Mouse (Mus musculus) MEL (cell line): Measurements from ENCODE around the gene Rhbdl1. TPM values are rescaled to one million over a fixed set of nuclear protein-coding genes. Genes with fewer than 3 reads are reported as not detected.

Experiments used
- DNase-seq: peaks from one replicate; pipeline ENCODE4 v3.0.0; 2011; ENCODE audit warnings: low read depth, low spot score
- H3K27ac ChIP-seq: 2 replicates; pipeline ENCODE4 v1.5.1; 2012; ENCODE audit warnings: low read depth, mild to moderate bottlenecking, control low read depth, low read length, moderate library complexity; ENCODE audit not compliant: control insufficient read depth
- H3K27me3 ChIP-seq, 2 experiments: fragments of 150-350 bp in 1 of 2; sonication (generic) in 1 of 2; 2 replicates each; pipeline ENCODE4 v1.6.1; 2012; ENCODE audit warnings: low read length in 2 of 2, mild to moderate bottlenecking in 2 of 2, improper control_type of control experiment in 1 of 2, moderate library complexity in 1 of 2; ENCODE audit not compliant: insufficient read depth in 2 of 2, control insufficient read depth in 1 of 2
- H3K36me3 ChIP-seq, 2 experiments: 2 replicates each; pipeline ENCODE4 v1.6.1; 2012 to 2014; ENCODE audit warnings: low read length in 2 of 2, improper control_type of control experiment in 1 of 2, inconsistent platforms in 1 of 2, mild to moderate bottlenecking in 1 of 2; ENCODE audit not compliant: insufficient read depth in 2 of 2, control insufficient read depth in 1 of 2
- H3K4me1 ChIP-seq, 2 experiments: fragments of 150-350 bp in 1 of 2; sonication (generic) in 1 of 2; 2 replicates each; pipeline ENCODE4 v1.6.1; 2012; ENCODE audit warnings: low read length in 2 of 2, improper control_type of control experiment in 1 of 2, mild to moderate bottlenecking in 1 of 2; ENCODE audit not compliant: insufficient read depth in 2 of 2, control insufficient read depth in 1 of 2
- H3K4me3 ChIP-seq, 2 experiments: fragments of 150-350 bp in 1 of 2; sonication (generic) in 1 of 2; 2 replicates each; pipeline ENCODE4 v1.5.1; 2012; ENCODE audit warnings: low read depth in 2 of 2, low read length in 2 of 2, mild to moderate bottlenecking in 2 of 2, moderate library complexity in 2 of 2, control low read depth in 1 of 2, improper control_type of control experiment in 1 of 2; ENCODE audit not compliant: control insufficient read depth in 1 of 2, insufficient read depth in 1 of 2
- H3K79me2 ChIP-seq: 2 replicates; pipeline ENCODE4 v1.6.1; 2012; ENCODE audit warnings: mild to moderate bottlenecking, low read length, moderate library complexity; ENCODE audit not compliant: control insufficient read depth, poor library complexity, insufficient read depth
- H3K9ac ChIP-seq: 2 replicates; pipeline ENCODE4 v1.6.1; 2012; ENCODE audit warnings: low read depth, mild to moderate bottlenecking, control low read depth, low read length, moderate library complexity; ENCODE audit not compliant: control insufficient read depth, poor library complexity, severe bottlenecking
- H3K9me3 ChIP-seq: fragments of 150-350 bp; sonication (generic); replicated peaks from 2 replicates; pipeline ENCODE4 v1.6.1; 2012; ENCODE audit warnings: mild to moderate bottlenecking, low read length, improper control_type of control experiment, moderate library complexity; ENCODE audit not compliant: insufficient read depth
- CHD2 ChIP-seq: IDR thresholded peaks from 2 replicates; pipeline ENCODE4 v1.6.1; 2011; ENCODE audit warnings: low read length, improper control_type of control experiment
- CTCF ChIP-seq, 3 experiments: IDR thresholded peaks in 2 of 3; conservative IDR thresholded peaks in 1 of 3; 2 replicates each; pipeline ENCODE4 v1.5.1; 2011 to 2012; ENCODE audit warnings: low read length in 3 of 3, low read depth in 2 of 3, mild to moderate bottlenecking in 2 of 3, improper control_type of control experiment in 1 of 3, inconsistent platforms in 1 of 3, mixed read lengths in 1 of 3, moderate library complexity in 1 of 3; ENCODE audit not compliant: control insufficient read depth in 1 of 3, insufficient read depth in 1 of 3, poor library complexity in 1 of 3, severe bottlenecking in 1 of 3
- EP300 ChIP-seq, 2 experiments: IDR thresholded peaks; 2 replicates each; pipeline ENCODE4 v1.6.1; 2011; ENCODE audit warnings: improper control_type of control experiment in 2 of 2, low read length in 2 of 2, low read depth in 1 of 2, mild to moderate bottlenecking in 1 of 2
- ETS1 ChIP-seq: IDR thresholded peaks from 2 replicates; pipeline ENCODE4 v1.6.1; 2012; ENCODE audit warnings: low read depth, mild to moderate bottlenecking, inconsistent platforms, low read length, improper control_type of control experiment, moderate library complexity
- GATA1 ChIP-seq: IDR thresholded peaks from 2 replicates; pipeline ENCODE4 v1.6.1; 2011; ENCODE audit warnings: low read depth, low read length, improper control_type of control experiment
- HCFC1 ChIP-seq: IDR thresholded peaks from 2 replicates; pipeline ENCODE4 v1.6.1; 2012; ENCODE audit warnings: low read depth, mild to moderate bottlenecking, inconsistent platforms, low read length, improper control_type of control experiment, moderate library complexity
- JUND ChIP-seq: IDR thresholded peaks from 2 replicates; pipeline ENCODE4 v1.6.1; 2011; ENCODE audit warnings: low read depth, mild to moderate bottlenecking, improper control_type of control experiment, low read length
- KAT2A ChIP-seq: conservative IDR thresholded peaks from 2 replicates; pipeline ENCODE4 v1.6.1; 2012; ENCODE audit warnings: low read depth, low read length, improper control_type of control experiment, inconsistent platforms
- MAFK ChIP-seq: IDR thresholded peaks from 2 replicates; pipeline ENCODE4 v1.6.1; 2011; ENCODE audit warnings: low read depth, mild to moderate bottlenecking, low read length, improper control_type of control experiment, borderline replicate concordance
- MAZ ChIP-seq: IDR thresholded peaks from 2 replicates; pipeline ENCODE4 v1.6.1; 2012; ENCODE audit warnings: low read depth, mild to moderate bottlenecking, inconsistent platforms, low read length, improper control_type of control experiment
- NELFE ChIP-seq: IDR thresholded peaks from 2 replicates; pipeline ENCODE4 v1.6.1; 2011; ENCODE audit warnings: low read depth, low read length, improper control_type of control experiment
- NRF1 ChIP-seq: IDR thresholded peaks from 2 replicates; pipeline ENCODE4 v1.6.1; 2014; ENCODE audit warnings: low read depth, mild to moderate bottlenecking, inconsistent platforms, low read length, improper control_type of control experiment, moderate library complexity; ENCODE audit not compliant: poor library complexity, insufficient read depth, severe bottlenecking
- POLR2A ChIP-seq, 2 experiments: IDR thresholded peaks; 2 replicates each; pipeline ENCODE4 v1.6.1; 2011 to 2012; ENCODE audit warnings: low read length in 2 of 2, mild to moderate bottlenecking in 2 of 2, control low read depth in 1 of 2, improper control_type of control experiment in 1 of 2, low read depth in 1 of 2, moderate library complexity in 1 of 2; ENCODE audit not compliant: control insufficient read depth in 1 of 2, insufficient read depth in 1 of 2, poor library complexity in 1 of 2
- POLR2AphosphoS5 ChIP-seq: IDR thresholded peaks from 2 replicates; pipeline ENCODE4 v1.6.1; 2012; ENCODE audit warnings: low read depth, borderline replicate concordance, mild to moderate bottlenecking, inconsistent platforms, low read length, moderate library complexity, mixed read lengths
- SIN3A ChIP-seq: IDR thresholded peaks from 2 replicates; pipeline ENCODE4 v1.6.1; 2012; ENCODE audit warnings: low read length, improper control_type of control experiment, inconsistent platforms
- SMC3 ChIP-seq: IDR thresholded peaks from 2 replicates; pipeline ENCODE4 v1.6.1; 2011; ENCODE audit warnings: low read depth, low read length, improper control_type of control experiment
- TAL1 ChIP-seq: IDR thresholded peaks from 2 replicates; pipeline ENCODE4 v1.6.1; 2012; ENCODE audit warnings: mild to moderate bottlenecking, inconsistent platforms, low read length, moderate library complexity, mixed read lengths
- TBP ChIP-seq: IDR thresholded peaks from 2 replicates; pipeline ENCODE4 v1.8.0; 2011; ENCODE audit warnings: low read depth, low read length, improper control_type of control experiment
- TCF12 ChIP-seq: IDR thresholded peaks from 2 replicates; pipeline ENCODE4 v1.6.1; 2014; ENCODE audit warnings: low read depth, mild to moderate bottlenecking, inconsistent platforms, low read length, improper control_type of control experiment, moderate library complexity
- UBTF ChIP-seq: IDR thresholded peaks from 2 replicates; pipeline ENCODE4 v1.6.1; 2012; ENCODE audit warnings: low read depth, mild to moderate bottlenecking, inconsistent platforms, low read length, improper control_type of control experiment, moderate library complexity, borderline replicate concordance; ENCODE audit not compliant: insufficient read depth
- USF2 ChIP-seq, 2 experiments: IDR thresholded peaks; 2 replicates each; pipeline ENCODE4 v1.6.1; 2011 to 2012; ENCODE audit warnings: improper control_type of control experiment in 2 of 2, low read length in 2 of 2, borderline replicate concordance in 1 of 2, inconsistent platforms in 1 of 2, low read depth in 1 of 2, mild to moderate bottlenecking in 1 of 2; ENCODE audit not compliant: insufficient read depth in 1 of 2
- ZC3H11A ChIP-seq: IDR thresholded peaks from 2 replicates; pipeline ENCODE4 v1.6.1; 2012; ENCODE audit warnings: low read depth, mild to moderate bottlenecking, inconsistent platforms, low read length, improper control_type of control experiment
- ZKSCAN1 ChIP-seq: IDR thresholded peaks from 2 replicates; pipeline ENCODE4 v1.6.1; 2012; ENCODE audit warnings: low read depth, mild to moderate bottlenecking, inconsistent platforms, low read length, improper control_type of control experiment, moderate library complexity
- ZMIZ1 ChIP-seq: IDR thresholded peaks from 2 replicates; pipeline ENCODE4 v1.6.1; 2012; ENCODE audit warnings: low read depth, mild to moderate bottlenecking, inconsistent platforms, low read length, improper control_type of control experiment, moderate library complexity
- polyA plus RNA-seq, 2 experiments: library from polyadenylated mRNA; stranded (reverse) in 1 of 2; unstranded in 1 of 2; fragments of >175 nt in 1 of 2; fragments of >200 nt in 1 of 2; gene quantifications; 2 replicates each; pipeline versions ENCODE4 v1.2.1 to v1.2.4; 2012; ENCODE audit warnings: low replicate concordance in 2 of 2, low read depth in 1 of 2; ENCODE audit not compliant: insufficient read length in 2 of 2, insufficient read depth in 1 of 2, missing spikeins in 1 of 2
- total RNA-seq: library from RNA; depleted of rRNA; stranded (reverse); fragments of 300-350 nt; gene quantifications from 2 replicates; pipeline ENCODE4 v1.2.3, GENCODE M21; 2012

The Rhbdl1 gene
- total and polyA plus RNA-seq, 3 experiments = 1.4 to 4.0 TPM; not detected in 1

GRCm38 (mm10) chr17:25869954-25870353, 32.9 kb upstream of the Rhbdl1 start:
- peaks cover 0 to 3% of the 10 kb centered on the region in 2 experiments; a peak in 1 of 4 replicates for H3K36me3 ChIP-seq
- H3K27ac ChIP-seq = no peak overlapping the region
- no peaks in the 10 kb centered on the region for H3K9me3 ChIP-seq
- DNase-seq = no peak
- TF ChIP-seq UBTF (no peak), ZMIZ1 (no peak), TBP (peak; percentile 76)
- TF ChIP-seq, all 39 proteins: peak for 1
- no peaks in the 10 kb centered on the region for H3K27me3 ChIP-seq
- no peak overlapping the region for H3K4me3 ChIP-seq
- H3K4me1 ChIP-seq = peaks cover 2 to 9% of the 10 kb centered on the region in 2 experiments; a peak in 2 of 4 replicates
- H3K79me2 ChIP-seq = peaks cover 25% of the 10 kb centered on the region
- H3K9ac ChIP-seq = no peak overlapping the region

GRCm38 (mm10) chr17:25869498-25869897, 32.4 kb upstream of the Rhbdl1 start:
- H3K27me3 ChIP-seq = no peaks in the 10 kb centered on the region
- no peak overlapping the region for H3K4me3 ChIP-seq

GRCm38 (mm10) chr17:25868601-25869191, 31.6 kb upstream of the Rhbdl1 start, which contains the start of gene Mcrip2:
Gene Mcrip2, minus strand, starts transcription at chr17:25868764.
- Histone ChIP-seq H3K27me3 (no peaks in the 10 kb centered on the region), H3K4me1 (0 out of 4 replicates have a peak, but pooled peaks cover 0 to 5% of the 10 kb centered on the region in 2 experiments)
- TF ChIP-seq HCFC1 = peak; percentile 76
- peak; percentile 52 for TF ChIP-seq NELFE
- peak; percentile 98 for TF ChIP-seq SIN3A
- peak; percentile 51 to 76; a peak in 1 of 4 replicates for TF ChIP-seq POLR2A (IDR thresholded peaks at IDR 0.05; ENCODE audit: control insufficient read depth in 1 of 2, insufficient read depth in 1 of 2, low read depth in 1 of 2, low read length in 2 of 2, poor library complexity in 1 of 2)
- no peak for TF ChIP-seq ZKSCAN1
- TF ChIP-seq MAZ = peak; percentile 83; the same call in 1 of the 2 replicates
- TF ChIP-seq JUND = no peak
- TF ChIP-seq TBP = peak; percentile 78
- peak; percentile 29; the same call in 1 of the 2 replicates for TF ChIP-seq TCF12
- peak; percentile 39; the same call in 1 of the 2 replicates for TF ChIP-seq NRF1
- no peak for TF ChIP-seq USF2 (IDR thresholded peaks at IDR 0.05; ENCODE audit: borderline replicate concordance in 1 of 2, insufficient read depth in 1 of 2, low read depth in 1 of 2, low read length in 2 of 2)
- TF ChIP-seq, all 39 proteins: peak for 8
- H3K27ac ChIP-seq = peak within 1 kb of the TSS; percentile 47
- H3K9me3 ChIP-seq = no peaks in the 10 kb centered on the region
- peak; percentile 91 for DNase-seq
- H3K4me3 ChIP-seq = peak within 1 kb of the TSS; percentile 76 to 79
- H3K79me2 ChIP-seq = peaks cover 25% of the 10 kb centered on the region
- peak within 1 kb of the TSS; percentile 80 for H3K9ac ChIP-seq
- peaks cover 0 to 3% of the 10 kb centered on the region in 2 experiments; a peak in 1 of 4 replicates for H3K36me3 ChIP-seq

More at GRCm38 (mm10) chr17:25869498-25869897, 32.4 kb upstream of the Rhbdl1 start:
- Histone ChIP-seq H3K9me3 (no peaks in the 10 kb centered on the region), H3K79me2 (peaks cover 25% of the 10 kb centered on the region), H3K36me3 (peaks cover 0 to 3% of the 10 kb centered on the region in 2 experiments; a peak in 1 of 4 replicates), H3K9ac (no peak overlapping the region), H3K4me1 (peaks cover 2 to 9% of the 10 kb centered on the region in 2 experiments; a peak in 2 of 4 replicates), H3K27ac (no peak overlapping the region)
- DNase-seq = no peak
- TF ChIP-seq SMC3 (no peak), NRF1 (no peak), HCFC1 (no peak), ZC3H11A (no peak), TAL1 (no peak), ETS1 (no peak), CTCF (IDR thresholded peaks at IDR 0.05 in 2 of 3, conservative IDR thresholded peaks at IDR 0.05 in 1 of 3; ENCODE audit: control insufficient read depth in 1 of 3, insufficient read depth in 1 of 3, low read depth in 2 of 3, low read length in 3 of 3, poor library complexity in 1 of 3, severe bottlenecking in 1 of 3) (no peak), KAT2A (no peak), CHD2 (no peak), POLR2AphosphoS5 (no peak), MAFK (no peak), EP300 (IDR thresholded peaks at IDR 0.05; ENCODE audit: low read depth in 1 of 2, low read length in 2 of 2) (no peak), JUND (no peak), GATA1 (no peak)
